Mouse (Mus musculus) heart, adult 18-20 months (tissue): ENCODE measurements at regions not wholly inside any gene's neighbourhood (a gene's known extent, or its start where the extent isn't known, plus 50 kb on each side); places are given as distances from the start of the nearest gene placed in this dataset.

Experiments used
- DNase-seq, 2 experiments: peaks; one replicate each; pipeline ENCODE4 v3.0.0; 2021 to 2022; ENCODE audit warnings: mixed read lengths in 1 of 2

GRCm38 (mm10) chr16:46331336-46331735 is 167.0 kb downstream of the Nectin3 start:
- DNase-seq, result no peak

DNA sequence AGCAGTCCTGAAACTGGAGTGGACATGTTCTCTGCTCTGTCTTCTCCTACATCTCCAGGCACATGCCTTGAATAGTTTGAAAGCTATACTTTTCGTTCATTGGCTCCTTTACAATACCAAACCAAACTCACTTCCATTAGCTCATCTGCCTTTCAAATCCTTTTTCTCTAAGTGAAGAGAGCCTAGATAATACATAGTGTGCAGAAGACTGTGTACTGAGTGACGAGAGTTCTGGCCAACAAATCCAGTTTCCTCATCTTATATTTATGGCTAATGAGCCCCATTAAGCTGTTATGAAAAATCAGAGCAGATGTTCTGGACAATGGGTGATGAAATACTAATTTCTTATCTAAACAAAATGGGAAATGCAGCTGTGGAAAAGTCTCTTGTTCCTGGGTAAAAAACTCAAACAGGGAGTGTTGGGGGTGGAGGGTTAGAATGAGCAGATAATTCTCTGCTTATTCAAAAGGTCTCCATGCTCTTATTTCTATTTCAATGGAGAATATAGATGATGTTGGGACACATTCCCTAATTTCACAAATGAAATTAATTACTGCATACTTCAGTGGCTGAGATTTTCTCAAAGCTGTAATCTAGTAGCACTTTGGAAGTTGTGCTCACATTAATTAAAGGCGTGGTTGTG is 144.3 kb upstream of the Gm4737 start:
- no peak for DNase-seq

DNA sequence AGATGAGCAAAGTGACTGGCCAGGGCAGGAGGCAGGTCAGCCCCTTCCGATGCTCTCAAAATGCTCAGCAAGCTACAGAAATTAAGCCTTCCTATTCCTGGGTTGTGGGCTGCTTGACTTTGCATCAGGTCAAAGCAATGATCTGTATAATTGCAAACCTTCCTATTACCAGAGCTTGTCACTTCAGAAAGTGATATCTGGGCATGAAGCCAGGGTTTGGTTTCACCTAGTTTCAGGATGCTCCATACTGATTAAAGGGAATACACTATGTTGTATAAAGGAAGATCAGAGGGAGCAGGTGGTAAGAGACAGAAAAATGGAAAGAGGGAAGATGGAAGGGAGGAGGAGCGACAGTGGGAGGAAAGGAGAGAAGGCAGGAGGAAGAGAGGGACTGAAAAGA is 142.3 kb upstream of the Gm4737 start:
- DNase-seq, result no peak

GRCm38 (mm10) chr16:46296412-46296811 is 141.5 kb upstream of the Gm4737 start:
- DNase-seq, result no peak

GRCm38 (mm10) chr16:46293831-46294230 is 139.0 kb upstream of the Gm4737 start:
- no peak for DNase-seq

- DNase-seq, result no peak
Measured at GRCm38 (mm10) chr16:46291067-46291833, 136.4 kb upstream of the Gm4737 start.

- peak; percentile 14 to 16 for DNase-seq
Measured at GRCm38 (mm10) chr16:46290199-46290598, 135.3 kb upstream of the Gm4737 start.

GRCm38 (mm10) chr16:46267533-46267932 is 112.7 kb upstream of the Gm4737 start:
- DNase-seq, result no peak

- no peak for DNase-seq
Measured at GRCm38 (mm10) chr16:46251639-46252038, 96.8 kb upstream of the Gm4737 start.

DNA sequence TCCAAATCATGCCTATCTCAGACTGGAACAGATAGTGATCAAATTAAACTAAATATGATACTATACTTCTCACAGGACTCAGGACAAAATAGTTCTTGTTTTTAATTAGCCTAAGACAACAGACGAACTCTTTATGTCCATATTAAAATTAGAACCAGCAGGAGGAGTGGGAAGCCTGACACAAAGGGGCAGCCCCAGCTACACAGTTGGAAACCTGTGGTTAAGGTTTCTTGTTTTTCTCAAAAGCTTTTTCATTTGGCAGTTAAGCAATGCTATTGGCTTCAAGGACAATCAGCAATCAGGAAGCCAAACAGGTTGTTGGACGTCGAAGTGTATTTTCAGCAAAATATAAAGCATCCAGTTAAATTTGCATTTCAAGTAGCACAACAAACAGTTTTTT is 96.1 kb upstream of the Gm4737 start:
- DNase-seq, result no peak

- DNase-seq, result no peak
Measured at GRCm38 (mm10) chr16:46245598-46245997, 90.7 kb upstream of the Gm4737 start.

- no peak for DNase-seq
Measured at GRCm38 (mm10) chr16:46228744-46229143, 73.9 kb upstream of the Gm4737 start.

DNA sequence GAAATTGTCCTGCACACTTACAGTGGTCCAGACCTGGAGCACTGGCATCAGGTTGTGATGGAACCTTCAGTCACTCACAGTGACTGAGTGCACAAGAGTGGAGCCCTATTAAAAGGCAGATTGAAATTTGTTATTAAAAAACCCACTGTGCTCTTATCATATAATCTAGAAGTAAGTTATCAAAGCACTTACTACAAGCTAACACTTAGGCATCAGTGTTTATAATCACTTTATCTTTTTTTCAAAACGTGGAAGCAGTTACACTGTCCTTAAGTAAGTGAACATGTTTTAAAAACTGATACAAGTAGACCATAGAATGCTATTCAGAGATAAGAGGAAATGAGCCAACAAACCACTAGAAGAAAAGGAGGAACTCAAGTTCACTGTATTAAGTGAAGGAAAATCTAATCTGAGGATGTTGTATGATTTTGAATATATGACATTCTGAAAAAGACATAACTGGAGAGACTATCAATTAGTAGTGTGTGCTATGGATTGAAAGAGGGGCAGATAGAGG is 68.3 kb upstream of the Gm4737 start:
- DNase-seq, result no peak

GRCm38 (mm10) chr16:46212504-46212903 is 57.6 kb upstream of the Gm4737 start:
- DNase-seq, result peak in 1 of 2 experiments; percentile 3

DNA sequence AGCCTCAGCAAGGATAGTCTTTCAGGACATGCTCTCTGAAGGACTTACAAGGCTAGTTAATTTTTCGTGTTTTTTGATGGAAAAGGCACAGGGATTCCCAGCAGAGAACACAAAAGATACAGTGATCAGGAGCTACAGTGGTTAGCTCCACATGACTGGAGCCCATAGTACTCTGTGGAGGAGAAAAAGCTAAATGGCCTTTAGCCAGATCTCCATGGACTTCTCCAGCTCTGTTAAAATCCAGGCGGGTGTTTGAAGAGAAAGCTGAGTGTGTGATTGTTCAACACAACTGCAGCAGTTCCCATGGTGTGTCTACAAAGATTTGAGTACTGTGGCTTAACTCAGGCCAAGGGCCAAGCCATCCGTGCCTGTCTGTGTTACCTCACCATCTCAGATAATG is 57.0 kb upstream of the Gm4737 start:
- no peak for DNase-seq

DNA sequence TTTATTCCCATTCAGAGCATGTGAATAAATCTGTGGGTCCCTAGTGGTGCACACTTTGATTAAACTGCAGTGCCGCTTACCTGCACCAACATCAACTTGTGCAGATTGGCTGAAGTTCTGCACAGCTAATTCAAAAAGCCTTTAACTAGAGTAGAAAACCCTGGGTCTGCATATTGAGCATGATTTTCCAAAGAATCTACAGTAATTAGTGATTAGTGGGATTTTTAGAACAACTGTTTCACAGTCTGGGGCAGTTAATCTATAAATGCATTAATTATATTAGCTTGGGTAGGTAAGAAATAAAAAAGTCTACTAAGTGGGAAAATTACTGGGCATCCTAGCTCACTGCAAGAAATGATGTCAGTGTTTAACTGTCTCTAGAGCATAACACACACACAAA is 50.2 kb upstream of the Gm4737 start:
- DNase-seq, result no peak
